In the genomic region with DNA sequence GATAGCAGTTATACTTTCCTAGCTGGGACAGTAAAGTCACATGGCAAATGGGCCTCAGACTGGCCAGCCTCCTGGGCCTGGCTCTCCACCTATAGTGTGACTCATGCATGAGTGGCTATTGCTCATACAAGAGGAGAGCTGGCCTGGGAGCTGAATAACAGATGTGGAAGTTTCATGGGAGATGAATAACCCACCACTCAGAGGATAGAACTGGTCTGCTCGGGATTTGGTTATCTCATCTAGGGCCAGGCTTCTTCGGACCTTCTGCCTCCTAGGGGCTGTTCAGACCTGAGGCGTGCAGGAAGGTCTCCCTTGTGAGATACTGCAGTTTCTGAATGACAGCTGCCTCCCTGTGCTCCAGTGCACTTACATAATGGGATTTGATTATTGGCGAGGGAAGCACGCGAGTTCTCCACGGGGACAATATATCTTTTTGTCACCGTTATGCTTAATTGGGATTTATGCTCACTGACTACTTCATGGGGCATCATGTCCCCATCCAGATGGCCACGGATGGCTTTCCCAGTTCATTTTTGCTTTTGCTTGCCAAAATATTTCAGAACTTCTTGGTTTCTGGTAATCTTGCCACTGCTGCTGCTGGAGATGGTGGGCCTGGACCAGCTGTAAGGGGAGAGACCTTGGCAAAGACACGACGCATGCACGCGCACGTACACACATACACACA, we compare ENCODE assay signal across 10 mouse cellular contexts.
DNase-seq lines count a peak whose midpoint lies in the region; ATAC-seq lines count a peak whose summit lies in the region.
"Had no signal": no experiment of that assay in that cellular context is flagged by ENCODE, and none has a peak within 500 bp of the region (broad histone marks: within the 10 kb centered on the region; RNA-seq: fewer than 3 reads in every experiment).

No protein-coding gene starts in this region.

- H3K36me3 ChIP-seq in heart, embryonic 12.5 days: peaks cover 87% of the 10 kb centered on the region

- DNase-seq in heart, adult 11 months: peak; percentile 96
- DNase-seq in NIH3T3 (ENCODE audit: low read depth): peak; percentile 91
- peak; percentile 36 for DNase-seq in gastrocnemius, postnatal 10 days
- DNase-seq in mesoderm, embryonic 11.5 days (ENCODE audit: low read depth, low spot score): peak; percentile 41
- no peak for DNase-seq in thymus, postnatal 4 days
- no peak for DNase-seq in left cerebral cortex, postnatal 36 days (ENCODE audit: low spot score in 2 of 2)
- DNase-seq in ovary, postnatal 14 days (ENCODE audit: low spot score): no peak
- DNase-seq: cerebellum, adult 9-10 months; lung, embryonic 14.5 days had no signal

- H3K27me3 ChIP-seq in heart, embryonic 12.5 days (replicated peaks): no peaks in the 10 kb centered on the region

- H3K4me2 ChIP-seq in heart, embryonic 12.5 days: no peak overlapping the region
- H3K4me2 ChIP-seq: lung, embryonic 14.5 days had no signal

- H3K9me3 ChIP-seq in heart, embryonic 12.5 days (replicated peaks): no peaks in the 10 kb centered on the region

- H3K9ac ChIP-seq in heart, embryonic 12.5 days: no peak overlapping the region
- H3K9ac ChIP-seq: lung, embryonic 14.5 days had no signal

- H3K4me1 ChIP-seq in heart, embryonic 12.5 days (replicated peaks): no peaks in the 10 kb centered on the region

- intact Hi-C loops in left cerebral cortex, postnatal 36 days (cut with DNase I): no loop called here

- H3K4me3 ChIP-seq in heart, embryonic 12.5 days: no peak overlapping the region

- H3K27ac ChIP-seq in heart, embryonic 12.5 days (ENCODE audit: poor library complexity, severe bottlenecking): no peak overlapping the region

- 86% methylated on average over 14 of the region's 14 CpGs for WGBS in heart, embryonic 12.5 days

- ATAC-seq in heart, embryonic 12.5 days (ENCODE audit: insufficient number of reproducible peaks, low FRiP score): no peak

Comparison
In these comparisons a context has a peak if more than half of its experiments do, and no peak if none do; other contexts are left out.
1. DNase-seq: peak in heart, adult 11 months (single experiment), NIH3T3 (single experiment), gastrocnemius, postnatal 10 days (single experiment) and mesoderm, embryonic 11.5 days (single experiment); none in thymus, postnatal 4 days (single experiment), left cerebral cortex, postnatal 36 days (0 of 2) and ovary, postnatal 14 days (single experiment).